Mouse (Mus musculus) testis, adult 2 months (tissue): Measurements from ENCODE around the gene Ston2.

ENCODE experiments used
- CTCF ChIP-seq: fragments of 200-500 bp; IDR thresholded peaks from 2 replicates; pipeline ENCODE4 v1.5.1; 2012; ENCODE audit warnings: low read depth, mild to moderate bottlenecking, inconsistent platforms, low read length, moderate library complexity; ENCODE audit not compliant: control insufficient read depth, insufficient read depth, insufficient replicate concordance
- POLR2A ChIP-seq: fragments of 200-500 bp; IDR thresholded peaks from 2 replicates; pipeline ENCODE4 v1.6.1; 2012; ENCODE audit warnings: low read depth, mild to moderate bottlenecking, inconsistent platforms, low read length, moderate library complexity; ENCODE audit not compliant: control insufficient read depth

DNA sequence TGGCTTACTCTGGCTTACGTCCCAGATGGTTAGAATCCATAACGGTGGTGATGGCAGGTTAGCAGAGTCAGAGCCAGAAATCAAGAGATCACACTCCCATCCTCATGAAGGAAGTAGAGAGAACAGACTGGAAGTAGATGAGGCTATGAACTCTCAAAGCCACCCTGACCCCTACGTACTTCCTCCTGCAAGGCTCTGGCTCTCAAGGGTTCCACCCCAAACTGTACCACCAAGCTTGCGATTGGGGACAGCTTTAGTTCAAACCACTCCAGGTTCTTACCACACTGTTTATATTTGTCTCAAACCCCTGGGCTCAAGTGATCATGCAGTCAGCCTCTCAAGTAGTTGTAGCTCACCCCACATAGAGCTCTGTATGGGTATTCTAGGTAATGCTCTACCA, 49.8 kb downstream of the Ston2 start:
- TF ChIP-seq CTCF (no peak), POLR2A (no peak)
